Mouse (Mus musculus): Measurements from ENCODE around the gene Dyrk1a.
"Not testable (repeated sequence)": the region's sequence is repeated elsewhere in the genome, so short reads cannot be mapped to it uniquely, and the experiment has no call there.

Dyrk1a gene

GRCm38 (mm10) chr16:94641799-94642198 lies 72.0 kb downstream of the Dyrk1a start:
- no peak for DNase-seq

DNA sequence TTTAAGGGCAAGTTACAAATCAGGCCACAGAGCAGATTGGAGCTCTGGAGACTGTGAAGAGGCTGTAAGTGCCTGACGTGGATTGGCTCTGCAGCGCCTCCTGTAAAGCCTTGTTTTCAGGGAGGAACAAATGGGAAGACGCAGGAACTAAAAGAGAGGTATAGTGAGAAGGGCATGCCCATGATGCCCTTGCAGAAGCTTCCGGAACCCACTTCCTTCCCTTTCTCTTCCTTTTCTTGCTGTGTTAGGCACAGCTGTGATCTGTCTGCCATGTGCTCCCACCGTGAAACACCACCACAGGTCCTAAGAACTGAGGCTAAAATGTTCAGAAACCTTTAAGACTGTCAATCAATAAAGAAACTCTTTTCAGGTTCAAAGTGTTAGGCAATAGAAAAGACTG lies 77.3 kb downstream of the Dyrk1a start:
- no peak for DNase-seq

DNA sequence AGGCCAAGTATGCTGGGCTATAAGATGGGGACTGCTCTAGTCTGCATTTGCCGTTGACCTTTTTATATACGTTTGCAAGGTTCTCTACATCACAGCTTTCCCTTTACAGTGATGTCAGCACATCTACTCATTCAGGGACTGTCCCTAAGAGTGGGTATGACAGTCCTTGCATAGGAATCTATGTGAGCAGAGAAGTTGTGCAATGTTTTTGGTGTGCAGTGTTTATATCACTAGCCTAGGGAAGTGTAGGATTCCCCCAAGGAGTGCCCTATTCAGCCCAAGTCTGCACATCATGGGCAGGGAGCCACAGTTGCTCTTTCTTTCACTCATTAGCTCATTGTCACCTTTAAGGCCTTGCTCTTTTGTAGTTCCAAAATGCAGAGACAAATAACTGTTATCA lies 78.1 kb downstream of the Dyrk1a start:
- DNase-seq, result no peak

GRCm38 (mm10) chr16:94649861-94650260 lies 80.1 kb downstream of the Dyrk1a start:
- DNase-seq, result no peak

- no peak for DNase-seq
Observed at GRCm38 (mm10) chr16:94652091-94652713, 82.4 kb downstream of the Dyrk1a start.

- DNase-seq, result no peak
Observed at GRCm38 (mm10) chr16:94655083-94655482, 85.3 kb downstream of the Dyrk1a start.

DNA sequence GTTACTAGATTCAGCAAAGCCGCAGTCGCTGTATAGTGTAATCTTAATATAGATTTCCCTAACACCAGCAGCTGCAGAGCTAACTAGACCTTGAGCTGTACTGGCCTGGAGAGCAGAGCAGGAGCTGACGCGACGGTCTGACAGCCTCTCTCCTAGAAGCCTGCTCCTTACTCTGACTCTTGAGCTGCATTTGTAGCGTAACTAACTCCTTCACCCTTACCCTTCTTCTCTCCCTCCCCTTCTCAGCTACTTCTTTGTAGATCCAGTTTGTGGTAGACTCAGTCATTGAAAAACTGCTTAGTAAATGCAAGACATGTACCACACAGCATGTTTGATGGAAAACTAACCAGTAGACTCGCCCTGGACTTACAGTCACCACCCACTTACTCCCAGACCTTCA lies 87.1 kb downstream of the Dyrk1a start:
- no peak for DNase-seq

GRCm38 (mm10) chr16:94659394-94659793 lies 89.6 kb downstream of the Dyrk1a start:
- DNase-seq, result peak; percentile 46

GRCm38 (mm10) chr16:94660221-94660620 lies 90.4 kb downstream of the Dyrk1a start:
- no peak for DNase-seq

GRCm38 (mm10) chr16:94667557-94667956 lies 97.7 kb downstream of the Dyrk1a start:
- no peak for DNase-seq

- DNase-seq, result no peak
Observed at GRCm38 (mm10) chr16:94671313-94671712, 101.5 kb downstream of the Dyrk1a start.

DNA sequence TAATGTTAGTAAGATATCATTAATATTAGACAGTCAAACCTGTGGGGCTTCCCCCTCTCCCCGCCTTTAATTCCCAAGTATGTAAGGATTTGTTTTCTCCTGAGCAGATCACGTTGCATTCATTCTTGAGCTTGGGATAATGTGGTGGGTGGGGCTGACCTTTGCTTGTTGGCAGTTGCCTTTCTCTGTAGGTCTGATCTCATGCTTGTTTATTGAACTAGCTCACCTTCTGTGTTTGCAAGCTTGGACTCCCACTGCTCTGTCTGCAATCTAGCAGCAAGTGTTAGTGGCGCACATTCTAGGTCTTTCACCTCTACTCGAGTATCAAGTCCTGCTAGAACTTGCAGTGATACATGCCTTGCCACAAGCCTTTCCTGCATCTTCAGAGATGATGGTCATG lies 111.1 kb downstream of the Dyrk1a start:
- DNase-seq, result no peak

GRCm38 (mm10) chr16:94681760-94682159 lies 112.0 kb downstream of the Dyrk1a start:
- DNase-seq, result no peak

DNA sequence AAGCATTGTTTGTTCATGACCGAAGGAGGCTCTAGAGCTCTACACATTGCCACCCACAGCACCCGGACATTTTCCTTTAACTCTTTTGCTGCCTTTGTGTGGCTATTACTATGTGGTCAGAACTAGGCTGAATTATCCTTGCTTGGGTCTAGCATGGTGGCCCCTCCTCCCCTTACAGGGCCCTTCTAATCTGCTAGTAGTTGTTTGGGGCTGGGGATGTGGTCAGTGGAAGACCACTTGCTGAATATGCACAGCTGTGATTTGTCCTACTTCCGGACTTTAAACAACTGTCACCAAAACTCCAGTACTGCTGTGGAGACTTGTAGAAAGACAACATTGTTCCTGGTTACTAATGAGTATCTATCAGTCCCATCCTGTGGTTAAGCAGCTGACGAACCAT lies 114.2 kb downstream of the Dyrk1a start:
- DNase-seq, result no peak

DNA sequence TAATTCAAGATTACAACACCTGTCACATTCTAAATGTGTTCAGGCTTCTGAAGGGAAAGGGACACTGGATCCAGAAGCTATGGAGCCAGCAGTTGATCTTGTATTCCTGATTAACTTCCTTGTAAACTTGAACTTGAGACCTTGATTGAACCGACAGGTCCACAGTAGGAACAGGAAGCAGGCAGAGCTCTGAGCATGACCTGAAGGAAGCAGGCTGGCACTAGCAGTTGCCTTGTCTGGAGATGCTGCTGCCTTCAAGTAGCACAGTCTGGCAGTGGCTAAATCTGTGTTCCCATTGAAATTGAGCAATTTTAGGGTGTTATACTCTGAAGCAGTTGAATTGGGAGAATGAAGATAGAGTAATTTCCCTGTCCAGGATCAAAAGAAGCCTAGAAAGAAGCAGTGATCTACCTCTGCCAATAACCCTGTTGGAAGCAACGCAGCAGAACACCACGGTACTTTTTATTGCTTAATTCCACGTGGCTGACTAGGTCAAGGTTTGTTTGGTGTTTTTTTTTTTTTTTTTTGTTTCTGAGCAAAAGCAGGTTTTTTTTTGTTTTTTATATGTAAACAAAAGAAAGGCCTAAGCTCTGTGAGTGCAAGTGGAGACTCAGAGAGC lies 124.0 kb downstream of the Dyrk1a start:
- DNase-seq, result no peak

- no peak for DNase-seq
Observed at GRCm38 (mm10) chr16:94697553-94697952, 127.7 kb downstream of the Dyrk1a start.

DNA sequence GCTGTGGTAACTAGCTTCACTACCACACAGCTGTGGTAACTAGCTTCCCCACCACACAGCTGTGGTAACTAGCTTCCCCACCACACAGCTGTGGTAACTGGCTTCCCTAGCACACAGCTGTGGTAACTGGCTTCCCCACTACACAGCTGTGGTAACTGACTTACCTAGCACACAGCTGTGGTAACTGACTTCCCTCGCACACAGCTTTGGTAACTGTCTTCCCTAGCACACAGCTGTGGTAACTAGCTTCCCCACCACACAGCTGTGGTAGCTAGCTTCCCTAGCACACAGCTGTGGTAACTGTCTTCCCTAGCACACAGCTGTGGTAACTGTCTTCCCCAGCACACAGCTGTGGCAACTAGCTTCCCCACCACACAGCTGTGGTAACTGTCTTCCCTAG lies 128.4 kb downstream of the Dyrk1a start:
- not testable (repeated sequence) for DNase-seq

- no peak for DNase-seq
Observed at GRCm38 (mm10) chr16:94701141-94701540, 131.3 kb downstream of the Dyrk1a start.

DNA sequence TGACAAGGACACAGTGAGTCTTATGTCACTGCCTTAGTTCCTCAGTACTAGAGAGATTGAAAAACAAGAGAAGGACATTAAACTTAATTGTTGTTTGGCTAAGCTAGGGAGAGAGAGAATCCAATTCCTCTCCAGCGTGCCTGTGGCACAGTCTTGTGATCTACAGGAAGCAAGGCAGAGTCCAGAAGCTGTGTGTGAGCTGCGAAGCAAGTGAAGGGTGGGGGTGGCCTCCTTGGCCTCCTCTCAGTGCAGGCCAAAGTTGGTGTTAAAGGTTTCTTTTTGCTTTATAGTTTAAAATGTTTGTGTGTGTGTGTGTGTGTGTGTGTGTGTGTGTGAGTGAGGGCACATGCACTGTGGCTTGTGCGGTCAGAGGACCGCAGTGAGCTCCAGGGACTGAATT lies 132.2 kb downstream of the Dyrk1a start:
- DNase-seq, result no peak

- DNase-seq, result peak; percentile 85
Observed at GRCm38 (mm10) chr16:94713480-94714094, 143.8 kb downstream of the Dyrk1a start.

DNA sequence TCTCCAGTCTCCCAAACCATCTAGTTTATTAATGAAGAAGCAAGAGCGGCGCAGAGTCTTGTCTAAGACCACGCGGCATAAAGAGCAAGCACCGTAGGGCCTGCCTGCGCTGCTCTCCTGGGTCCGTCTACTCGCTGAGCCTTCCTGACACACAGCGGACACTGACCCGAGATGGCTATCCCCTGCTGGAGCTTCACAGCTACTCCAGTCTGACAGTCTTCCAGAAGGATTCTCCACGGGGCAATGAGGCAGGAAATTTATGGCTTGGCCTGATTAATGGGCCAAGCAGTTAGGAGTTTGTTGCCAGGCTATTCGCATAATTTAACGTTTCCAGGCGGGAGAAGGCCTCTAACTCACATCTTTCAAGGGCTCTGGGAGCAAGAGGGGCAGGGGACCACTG lies 144.7 kb downstream of the Dyrk1a start:
- no peak for DNase-seq

- no peak for DNase-seq
Observed at GRCm38 (mm10) chr16:94717051-94717450, 147.2 kb downstream of the Dyrk1a start.

GRCm38 (mm10) chr16:94718919-94719318 lies 149.1 kb downstream of the Dyrk1a start:
- no peak for DNase-seq

DNA sequence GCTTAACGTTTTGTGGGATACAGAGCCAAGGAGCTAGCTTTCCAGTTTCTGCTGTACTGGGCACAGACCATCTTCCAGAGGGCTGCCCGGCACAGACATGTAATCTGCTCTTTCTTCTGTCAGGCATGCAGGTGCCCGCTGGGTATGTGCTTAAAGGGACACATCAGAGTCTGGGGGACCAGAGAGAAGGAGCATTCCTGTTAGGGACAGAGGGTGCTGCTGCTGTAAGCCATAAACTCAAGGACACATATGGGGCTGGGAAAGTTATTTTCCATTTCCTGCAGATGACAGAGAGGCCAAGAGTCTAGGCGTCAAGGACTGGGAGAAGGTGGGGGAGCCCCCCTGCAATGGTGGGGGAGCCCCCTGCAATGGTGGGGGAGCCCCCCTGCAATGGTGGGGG lies 149.7 kb downstream of the Dyrk1a start:
- DNase-seq, result no peak

All from cerebellum, adult 8-10 months (tissue).